Mouse (Mus musculus): ENCODE results near the gene Trim8.

The Trim8 gene

GRCm38 (mm10) chr19:46558009-46558408, 56.5 kb downstream of the Trim8 start:
- DNase-seq, result no peak

- no peak for DNase-seq
These were observed 57.1 kb downstream of the Trim8 start for GRCm38 (mm10) chr19:46558631-46559030.

GRCm38 (mm10) chr19:46562132-46562531, 60.6 kb downstream of the Trim8 start:
- peak; percentile 30 for DNase-seq

DNA sequence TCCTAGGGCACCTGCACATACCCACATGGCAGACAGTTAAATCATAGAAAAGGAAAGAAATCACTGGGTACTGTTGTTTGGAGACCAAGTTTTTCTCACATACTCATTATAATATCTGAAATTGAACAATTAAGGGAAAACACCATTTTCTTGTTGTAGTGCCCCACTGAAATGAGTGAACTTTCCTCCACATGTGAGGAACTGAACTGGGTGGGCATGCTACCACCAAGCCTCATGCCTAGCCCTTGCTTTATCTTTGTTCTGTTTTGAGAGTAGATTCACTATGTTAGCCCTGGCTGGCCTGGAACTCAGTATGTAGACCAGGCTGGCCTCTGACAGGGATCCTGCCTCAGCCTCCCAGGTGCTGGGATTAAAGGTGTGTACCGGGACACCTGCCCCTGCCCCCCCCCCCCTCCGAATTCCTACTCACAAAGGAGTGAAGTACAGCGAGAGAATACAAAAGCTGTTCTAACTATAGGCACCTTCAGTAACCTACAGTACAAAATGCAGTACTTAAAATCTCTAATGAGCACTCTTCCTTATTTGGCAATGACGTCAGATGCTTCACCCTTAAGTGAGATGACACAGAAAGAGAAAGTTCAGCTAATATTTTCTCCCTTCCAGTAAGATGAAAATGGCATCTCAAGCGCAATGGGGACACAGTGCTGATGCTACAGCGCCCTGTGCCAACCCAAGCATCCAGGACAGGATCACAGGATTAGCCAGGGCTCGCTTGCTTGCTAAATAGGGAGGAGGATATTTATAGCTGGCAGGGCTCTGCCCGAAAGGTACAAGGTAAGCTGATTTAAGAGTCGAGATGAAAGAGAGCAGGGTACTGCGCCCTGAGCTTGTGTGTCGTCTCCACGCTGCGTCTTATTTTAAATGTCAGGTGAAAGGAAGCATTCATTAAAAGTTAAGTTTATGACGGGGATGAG, 61.3 kb downstream of the Trim8 start:
- no peak for DNase-seq

GRCm38 (mm10) chr19:46563603-46564002, 62.1 kb downstream of the Trim8 start:
- no peak for DNase-seq

DNA sequence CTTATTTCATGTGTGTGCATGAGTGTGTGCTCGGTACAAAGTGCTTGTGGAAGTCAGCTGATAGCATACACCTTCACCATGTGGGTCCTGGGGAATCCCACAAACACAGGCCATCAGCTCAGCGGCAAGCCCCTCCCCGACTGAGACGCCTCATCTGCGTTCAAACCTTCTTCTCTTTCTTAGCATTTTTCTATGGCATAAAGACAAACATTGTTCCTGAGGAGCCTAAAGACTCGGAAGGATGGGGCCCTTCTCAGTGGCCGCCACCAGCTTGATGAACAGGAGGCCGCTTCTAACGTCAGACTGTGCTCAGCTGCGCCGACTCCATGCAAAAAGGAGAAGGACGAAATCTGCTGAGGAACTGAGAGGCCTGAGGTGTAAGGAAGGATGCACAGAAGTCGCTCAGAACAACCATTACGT, 62.6 kb downstream of the Trim8 start:
- DNase-seq, result no peak
